Mouse (Mus musculus): ENCODE results near the gene Ksr2. TPM values are rescaled to one million over a fixed set of nuclear protein-coding genes. Genes with fewer than 3 reads are reported as not detected.

Ksr2 gene
- polyA plus RNA-seq, 1 experiment from 2014 or later, result 0.17 TPM

GRCm38 (mm10) chr5:117764496-117764895 is 350.7 kb downstream of the Ksr2 start:
- ATAC-seq (ENCODE audit: insufficient number of reproducible peaks, low FRiP score, low TSS enrichment, low read depth), result no peak
- Histone ChIP-seq H3K4me2 (no peak overlapping the region), H3K4me1 (no peaks in the 10 kb centered on the region), H3K9ac (no peak overlapping the region), H3K27ac (no peak overlapping the region), H3K9me3 (no peaks in the 10 kb centered on the region), H3K4me3 (no peak overlapping the region), H3K27me3 (no peaks in the 10 kb centered on the region), H3K36me3 (no peaks in the 10 kb centered on the region)
- 82% methylated on average over 9 of the region's 9 CpGs for WGBS

GRCm38 (mm10) chr5:117779175-117779574 is 365.4 kb downstream of the Ksr2 start:
- H3K27me3 ChIP-seq, result no peaks in the 10 kb centered on the region
- no peak overlapping the region for H3K27ac ChIP-seq
- no peak overlapping the region for H3K4me2 ChIP-seq
- no peak overlapping the region for H3K4me3 ChIP-seq
- no peaks in the 10 kb centered on the region for H3K36me3 ChIP-seq
- no peak for ATAC-seq (ENCODE audit: insufficient number of reproducible peaks, low FRiP score, low TSS enrichment, low read depth)
- 47% methylated on average over 11 of the region's 11 CpGs for WGBS
- H3K4me1 ChIP-seq, result peaks cover 12% of the 10 kb centered on the region
- H3K9me3 ChIP-seq, result no peaks in the 10 kb centered on the region
- H3K9ac ChIP-seq, result no peak overlapping the region

- peak within 1 kb of the TSS; percentile 24 for H3K4me2 ChIP-seq
- WGBS, result 12% methylated on average over 10 of the region's 10 CpGs
Observed at GRCm38 (mm10) chr5:117780681-117781080, 366.9 kb downstream of the Ksr2 start, which contains the start of gene Nos1. TSS of gene Nos1 (plus strand) at chr5:117781032.

GRCm38 (mm10) chr5:117781178-117781577 is 367.4 kb downstream of the Ksr2 start:
- Histone ChIP-seq H3K4me2 (peak overlapping the region; percentile 24; the same call in 1 of the 2 replicates), H3K9me3 (no peaks in the 10 kb centered on the region), H3K27ac (no peak overlapping the region), H3K4me3 (no peak overlapping the region), H3K27me3 (no peaks in the 10 kb centered on the region), H3K9ac (no peak overlapping the region), H3K36me3 (no peaks in the 10 kb centered on the region), H3K4me1 (peaks cover 12% of the 10 kb centered on the region)
- ATAC-seq (ENCODE audit: insufficient number of reproducible peaks, low FRiP score, low TSS enrichment, low read depth), result no peak
- WGBS, result 38% methylated on average over 6 of the region's 6 CpGs

More at GRCm38 (mm10) chr5:117780681-117781080, 366.9 kb downstream of the Ksr2 start, which contains the start of gene Nos1:
- peaks cover 12% of the 10 kb centered on the region for H3K4me1 ChIP-seq
- H3K9ac ChIP-seq, result no peak within 1 kb of the TSS
- H3K4me3 ChIP-seq, result no peak within 1 kb of the TSS
- H3K36me3 ChIP-seq, result no peaks in the 10 kb centered on the region
- peak; percentile 60 for ATAC-seq (ENCODE audit: insufficient number of reproducible peaks, low FRiP score, low TSS enrichment, low read depth)
- no peaks in the 10 kb centered on the region for H3K27me3 ChIP-seq
- H3K27ac ChIP-seq, result no peak within 1 kb of the TSS
- no peaks in the 10 kb centered on the region for H3K9me3 ChIP-seq

GRCm38 (mm10) chr5:117790071-117790470 is 376.3 kb downstream of the Ksr2 start:
- Histone ChIP-seq H3K4me1 (no peaks in the 10 kb centered on the region), H3K27me3 (no peaks in the 10 kb centered on the region), H3K9me3 (no peaks in the 10 kb centered on the region), H3K4me2 (no peak overlapping the region), H3K9ac (no peak overlapping the region), H3K4me3 (no peak overlapping the region), H3K36me3 (no peaks in the 10 kb centered on the region), H3K27ac (no peak overlapping the region)
- WGBS, result 62% methylated on average over 6 of the region's 6 CpGs
- ATAC-seq (ENCODE audit: insufficient number of reproducible peaks, low FRiP score, low TSS enrichment, low read depth), result no peak

GRCm38 (mm10) chr5:117791875-117792274 is 378.1 kb downstream of the Ksr2 start:
- Histone ChIP-seq H3K4me3 (no peak overlapping the region), H3K36me3 (no peaks in the 10 kb centered on the region), H3K4me2 (no peak overlapping the region), H3K27me3 (no peaks in the 10 kb centered on the region), H3K9ac (no peak overlapping the region), H3K4me1 (no peaks in the 10 kb centered on the region), H3K27ac (no peak overlapping the region), H3K9me3 (no peaks in the 10 kb centered on the region)
- ATAC-seq (ENCODE audit: insufficient number of reproducible peaks, low FRiP score, low TSS enrichment, low read depth), result no peak
- 89% methylated on average over 14 of the region's 14 CpGs for WGBS

GRCm38 (mm10) chr5:117800849-117801248 is 387.0 kb downstream of the Ksr2 start:
- Histone ChIP-seq H3K4me1 (no peaks in the 10 kb centered on the region; the same call in 1 of the 2 replicates), H3K4me3 (no peak overlapping the region), H3K4me2 (no peak overlapping the region), H3K9ac (no peak overlapping the region), H3K36me3 (no peaks in the 10 kb centered on the region), H3K27ac (no peak overlapping the region), H3K27me3 (no peaks in the 10 kb centered on the region), H3K9me3 (no peaks in the 10 kb centered on the region)
- 50% methylated on average over 9 of the region's 9 CpGs for WGBS
- no peak for ATAC-seq (ENCODE audit: insufficient number of reproducible peaks, low FRiP score, low TSS enrichment, low read depth)

GRCm38 (mm10) chr5:117802071-117802521 is 388.3 kb downstream of the Ksr2 start:
- H3K4me2 ChIP-seq, result no peak overlapping the region
- WGBS, result 81% methylated on average over 11 of the region's 11 CpGs
- no peak overlapping the region for H3K27ac ChIP-seq
- no peaks in the 10 kb centered on the region for H3K27me3 ChIP-seq
- H3K4me1 ChIP-seq, result no peaks in the 10 kb centered on the region; the same call in 1 of the 2 replicates
- no peak overlapping the region for H3K4me3 ChIP-seq
- no peaks in the 10 kb centered on the region for H3K9me3 ChIP-seq
- H3K9ac ChIP-seq, result no peak overlapping the region
- no peaks in the 10 kb centered on the region for H3K36me3 ChIP-seq
- peak; percentile 74; the same call in 1 of the 2 replicates for ATAC-seq (ENCODE audit: insufficient number of reproducible peaks, low FRiP score, low TSS enrichment, low read depth)

GRCm38 (mm10) chr5:117803551-117803950 is 389.8 kb downstream of the Ksr2 start:
- Histone ChIP-seq H3K4me3 (no peak overlapping the region), H3K36me3 (no peaks in the 10 kb centered on the region), H3K4me2 (no peak overlapping the region), H3K27me3 (no peaks in the 10 kb centered on the region), H3K9me3 (no peaks in the 10 kb centered on the region), H3K27ac (no peak overlapping the region), H3K9ac (no peak overlapping the region), H3K4me1 (no peaks in the 10 kb centered on the region; the same call in 1 of the 2 replicates)
- WGBS, result 63% methylated on average over 7 of the region's 7 CpGs
- ATAC-seq (ENCODE audit: insufficient number of reproducible peaks, low FRiP score, low TSS enrichment, low read depth), result no peak

GRCm38 (mm10) chr5:117810930-117811329 is 397.1 kb downstream of the Ksr2 start:
- WGBS, result 90% methylated on average over 7 of the region's 7 CpGs
- Histone ChIP-seq H3K4me3 (no peak overlapping the region), H3K9ac (no peak overlapping the region), H3K27ac (no peak overlapping the region), H3K27me3 (no peaks in the 10 kb centered on the region), H3K4me1 (no peaks in the 10 kb centered on the region), H3K4me2 (no peak overlapping the region), H3K9me3 (no peaks in the 10 kb centered on the region), H3K36me3 (no peaks in the 10 kb centered on the region)
- no peak for ATAC-seq (ENCODE audit: insufficient number of reproducible peaks, low FRiP score, low TSS enrichment, low read depth)

GRCm38 (mm10) chr5:117818800-117819199 is 405.0 kb downstream of the Ksr2 start:
- H3K4me2 ChIP-seq, result no peak overlapping the region
- 75% methylated on average over 6 of the region's 6 CpGs for WGBS
- H3K9me3 ChIP-seq, result no peaks in the 10 kb centered on the region
- H3K4me1 ChIP-seq, result no peaks in the 10 kb centered on the region
- H3K27me3 ChIP-seq, result no peaks in the 10 kb centered on the region
- ATAC-seq (ENCODE audit: insufficient number of reproducible peaks, low FRiP score, low TSS enrichment, low read depth), result no peak
- no peak overlapping the region for H3K9ac ChIP-seq
- H3K27ac ChIP-seq, result no peak overlapping the region
- H3K4me3 ChIP-seq, result no peak overlapping the region
- no peaks in the 10 kb centered on the region for H3K36me3 ChIP-seq

- Histone ChIP-seq H3K27ac (no peak overlapping the region), H3K36me3 (no peaks in the 10 kb centered on the region), H3K27me3 (no peaks in the 10 kb centered on the region), H3K9ac (no peak overlapping the region), H3K4me2 (no peak overlapping the region), H3K9me3 (no peaks in the 10 kb centered on the region), H3K4me3 (no peak overlapping the region), H3K4me1 (no peaks in the 10 kb centered on the region)
- no peak for ATAC-seq (ENCODE audit: insufficient number of reproducible peaks, low FRiP score, low TSS enrichment, low read depth)
- 62% methylated on average over 7 of the region's 7 CpGs for WGBS
Observed at GRCm38 (mm10) chr5:117820445-117820844, 406.6 kb downstream of the Ksr2 start.

GRCm38 (mm10) chr5:117823811-117824210 is 410.0 kb downstream of the Ksr2 start:
- H3K27ac ChIP-seq, result no peak overlapping the region
- 87% methylated on average over 9 of the region's 9 CpGs for WGBS

More at GRCm38 (mm10) chr5:117823811-117824210, 410.0 kb downstream of the Ksr2 start:
- Histone ChIP-seq H3K27me3 (no peaks in the 10 kb centered on the region), H3K4me2 (no peak overlapping the region), H3K9ac (no peak overlapping the region), H3K36me3 (no peaks in the 10 kb centered on the region), H3K4me1 (no peaks in the 10 kb centered on the region), H3K4me3 (no peak overlapping the region), H3K9me3 (no peaks in the 10 kb centered on the region)
- no peak for ATAC-seq (ENCODE audit: insufficient number of reproducible peaks, low FRiP score, low TSS enrichment, low read depth)
